Mouse (Mus musculus) forebrain, embryonic 13.5 days (tissue): ENCODE data around the gene Ndufs3. TPM values are rescaled to one million over a fixed set of nuclear protein-coding genes. Genes with fewer than 3 reads are reported as not detected.
A peak's percentile ranks its signal among the peaks of the same experiment; 100 is the strongest.

Experiments used
- ATAC-seq: fragments of 200-750 bp; cut with Nextera tagmentation; 2 replicates; pipeline ENCODE4 v1.8.0; 2017
- H3K27ac ChIP-seq: fragments of 300-500 bp; sonication (generic); 2 replicates; pipeline ENCODE4 v1.5.1; 2015; ENCODE audit warnings: inconsistent platforms, mild to moderate bottlenecking, moderate library complexity
- H3K27me3 ChIP-seq: fragments of 300-500 bp; sonication (generic); 2 replicates; pipeline ENCODE4 v1.6.1; 2015; ENCODE audit warnings: mild to moderate bottlenecking, inconsistent platforms
- H3K36me3 ChIP-seq: fragments of 300-500 bp; sonication (generic); 2 replicates; pipeline ENCODE4 v1.6.1; 2015; ENCODE audit warnings: mild to moderate bottlenecking, inconsistent platforms; ENCODE audit not compliant: poor library complexity, severe bottlenecking
- H3K4me1 ChIP-seq: fragments of 300-500 bp; sonication (generic); 2 replicates; pipeline ENCODE4 v1.6.1; 2015; ENCODE audit warnings: inconsistent platforms
- H3K4me2 ChIP-seq: fragments of 300-500 bp; sonication (generic); 2 replicates; pipeline ENCODE4 v1.6.1; 2015; ENCODE audit warnings: inconsistent platforms, mild to moderate bottlenecking, moderate library complexity
- H3K4me3 ChIP-seq: fragments of 300-500 bp; sonication (generic); 2 replicates; pipeline ENCODE4 v1.5.1; 2015; ENCODE audit warnings: mild to moderate bottlenecking, inconsistent platforms
- H3K9ac ChIP-seq: fragments of 300-500 bp; sonication (generic); 2 replicates; pipeline ENCODE4 v1.6.1; 2015; ENCODE audit warnings: mild to moderate bottlenecking, inconsistent platforms
- H3K9me3 ChIP-seq: fragments of 300-500 bp; sonication (generic); replicated peaks from 2 replicates; pipeline ENCODE4 v1.6.1; 2016; ENCODE audit warnings: inconsistent platforms
- WGBS: fragments of 180-500 bp; shearing (Covaris S2); methylation state at CpG from one replicate; pipeline ENCODE4 v1.1.7; 2015; 5-methylcytosine and 5-hydroxymethylcytosine counted together
- polyA plus RNA-seq: library from polyadenylated mRNA; unstranded; fragments of >200 nt; fragmentation: Nextera tagmentation; extraction: Ambion mirVana; gene quantifications from 2 replicates; pipeline ENCODE4 v1.2.1, GENCODE M21; 2015

Gene Ndufs3
- polyA plus RNA-seq, 1 experiment from 2014 or later: 219 TPM

DNA sequence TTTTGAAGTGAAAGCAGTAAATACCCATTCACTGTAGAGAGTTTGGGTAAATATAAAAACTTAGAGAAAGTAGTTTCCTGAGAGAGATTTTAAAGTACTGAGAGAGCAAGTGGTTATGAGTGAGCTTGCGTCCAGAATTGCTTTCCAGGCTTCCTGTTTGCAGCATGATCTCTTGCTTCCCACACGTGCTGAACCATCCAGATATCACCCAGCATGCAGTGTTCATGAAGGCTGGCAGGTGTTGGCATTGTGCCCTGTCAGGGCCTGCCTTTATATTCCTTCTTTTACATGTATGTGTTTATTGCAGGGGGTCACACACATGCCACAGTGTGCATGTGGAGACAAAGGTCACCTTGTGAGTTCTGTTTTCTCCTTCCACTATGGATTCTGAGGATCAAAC lies 29.4 kb downstream of the Ndufs3 start:
- no peak overlapping the region for H3K4me2 ChIP-seq
- no peaks in the 10 kb centered on the region for H3K27me3 ChIP-seq
- no peak overlapping the region for H3K9ac ChIP-seq
- H3K36me3 ChIP-seq: peaks cover 5% of the 10 kb centered on the region; the same call in 1 of the 2 replicates
- H3K4me3 ChIP-seq: no peak overlapping the region
- H3K4me1 ChIP-seq: peaks cover 12% of the 10 kb centered on the region; the same call in 1 of the 2 replicates
- H3K27ac ChIP-seq: no peak overlapping the region
- WGBS: 84% methylated on average over 2 of the region's 2 CpGs
- ATAC-seq: no peak
- no peaks in the 10 kb centered on the region for H3K9me3 ChIP-seq

DNA sequence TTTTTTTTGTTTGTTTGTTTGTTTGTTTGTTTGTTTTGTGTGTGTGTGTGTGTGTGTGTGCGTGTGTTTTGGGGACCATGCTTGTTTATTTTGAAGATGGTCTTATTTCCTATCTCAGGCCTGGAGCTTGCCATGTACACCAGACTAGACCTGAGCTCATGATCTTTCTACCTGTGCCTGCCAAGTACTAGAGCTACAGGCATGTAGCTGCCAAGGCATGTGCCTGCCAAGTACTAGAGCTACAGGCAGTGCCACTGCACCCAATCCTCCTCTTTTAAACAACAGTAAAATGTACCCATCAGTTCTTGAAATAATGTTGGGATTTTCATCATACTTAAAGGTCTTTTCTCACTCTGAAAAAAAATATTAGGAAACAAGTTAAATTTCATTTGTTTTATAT lies 30.6 kb downstream of the Ndufs3 start:
- Histone ChIP-seq H3K9me3 (no peaks in the 10 kb centered on the region), H3K4me3 (no peak overlapping the region), H3K36me3 (peaks cover 8% of the 10 kb centered on the region; the same call in 1 of the 2 replicates), H3K4me1 (peaks cover under 1% of the 10 kb centered on the region; the same call in 1 of the 2 replicates), H3K27me3 (no peaks in the 10 kb centered on the region), H3K4me2 (no peak overlapping the region), H3K9ac (no peak overlapping the region), H3K27ac (no peak overlapping the region)
- no peak for ATAC-seq
- WGBS: 67% methylated on average over 1 of the region's 1 CpGs

DNA sequence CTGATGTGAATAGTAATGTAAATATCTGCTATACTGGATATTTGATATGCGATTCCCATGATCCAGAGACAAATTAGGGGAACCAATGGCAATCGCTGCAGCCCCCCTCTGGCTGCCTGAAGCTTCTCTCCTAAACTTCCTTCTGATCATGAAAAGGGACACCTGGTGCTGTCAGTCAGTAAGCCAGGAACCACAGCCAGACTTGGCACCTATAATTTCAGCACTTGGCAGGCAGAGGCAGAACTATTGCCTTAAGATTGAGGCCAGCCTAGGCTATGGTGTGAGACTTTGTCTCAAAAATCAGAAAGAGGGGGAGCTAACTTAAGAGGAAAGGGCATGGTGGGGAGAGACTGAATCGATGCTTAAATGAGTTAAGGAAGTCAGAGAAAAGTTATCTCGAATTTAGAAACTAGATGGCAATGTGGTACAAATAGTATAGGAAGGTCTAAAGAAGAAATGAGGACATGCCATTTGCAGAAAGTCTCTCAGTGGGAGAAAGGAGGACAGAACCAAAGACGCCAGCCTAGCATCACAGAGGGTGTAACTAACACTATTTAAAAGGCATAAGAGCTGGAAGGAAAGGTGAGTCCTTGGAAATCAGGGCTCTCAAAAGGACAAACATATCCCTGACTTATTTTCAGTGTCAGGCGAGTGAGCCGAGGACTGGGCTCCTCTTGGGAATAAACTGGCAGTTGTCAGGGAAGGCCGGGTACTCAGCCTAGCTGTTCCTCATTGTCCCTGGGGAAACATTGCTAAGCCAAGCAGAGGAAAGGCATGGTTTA lies 33.3 kb downstream of the Ndufs3 start:
- H3K9ac ChIP-seq: no peak overlapping the region
- no peaks in the 10 kb centered on the region for H3K9me3 ChIP-seq
- H3K4me1 ChIP-seq: no peaks in the 10 kb centered on the region
- H3K27ac ChIP-seq: no peak overlapping the region
- 76% methylated on average over 8 of the region's 8 CpGs for WGBS
- H3K4me2 ChIP-seq: no peak overlapping the region
- no peak overlapping the region for H3K4me3 ChIP-seq
- ATAC-seq: no peak
- H3K27me3 ChIP-seq: no peaks in the 10 kb centered on the region
- H3K36me3 ChIP-seq: peaks cover 28% of the 10 kb centered on the region

DNA sequence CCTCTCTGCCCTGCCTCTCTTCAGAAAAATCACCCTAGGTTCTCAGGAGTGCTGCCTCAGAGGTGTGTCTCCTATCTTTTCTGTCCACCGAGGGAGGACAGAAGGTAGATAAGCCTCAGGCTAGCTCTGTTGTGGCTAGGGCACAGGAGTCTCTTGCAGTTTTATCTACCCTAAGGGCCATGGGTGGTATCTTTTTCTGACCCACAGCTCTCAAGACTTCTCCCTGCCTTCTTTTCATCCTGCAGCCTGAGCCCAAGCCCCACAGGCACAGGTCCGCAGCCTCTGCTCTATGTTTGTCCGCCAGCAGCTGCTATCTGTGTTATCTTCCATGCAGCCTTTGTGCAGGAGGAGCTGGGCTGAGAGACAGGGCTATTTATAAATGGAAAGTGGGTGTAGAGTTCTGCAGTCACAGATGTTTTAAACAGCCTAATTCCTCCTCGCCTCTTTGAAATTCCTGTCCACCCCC lies 34.5 kb downstream of the Ndufs3 start:
- 62% methylated on average over 4 of the region's 4 CpGs for WGBS
- no peaks in the 10 kb centered on the region for H3K4me1 ChIP-seq
- H3K4me3 ChIP-seq: no peak overlapping the region
- H3K9me3 ChIP-seq: no peaks in the 10 kb centered on the region
- H3K27ac ChIP-seq: peak overlapping the region; percentile 57; the same call in 1 of the 2 replicates
- H3K9ac ChIP-seq: no peak overlapping the region
- no peaks in the 10 kb centered on the region for H3K27me3 ChIP-seq
- H3K4me2 ChIP-seq: no peak overlapping the region
- H3K36me3 ChIP-seq: peaks cover 37% of the 10 kb centered on the region
- no peak for ATAC-seq

DNA sequence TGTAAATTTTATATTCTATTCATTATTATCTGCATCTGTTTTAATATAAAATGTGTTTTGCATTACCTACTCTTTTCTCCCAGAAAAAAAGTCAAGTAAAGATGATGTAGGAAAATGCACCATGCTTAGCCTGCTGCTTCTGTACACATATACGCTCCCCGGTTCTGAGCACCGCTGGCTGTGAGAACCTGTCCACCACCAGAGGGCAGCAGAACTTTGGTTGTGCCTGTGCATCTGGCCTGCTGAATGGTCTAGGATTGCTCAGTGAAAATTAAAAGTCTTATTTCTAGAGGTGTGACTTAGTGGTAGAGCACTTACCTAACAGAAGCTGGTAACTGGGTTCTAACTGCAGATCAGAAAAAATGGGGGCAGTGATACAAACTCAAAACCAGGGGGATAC lies 38.1 kb downstream of the Ndufs3 start:
- Histone ChIP-seq H3K36me3 (peaks cover 68% of the 10 kb centered on the region), H3K4me2 (no peak overlapping the region), H3K4me3 (no peak overlapping the region), H3K9me3 (no peaks in the 10 kb centered on the region), H3K4me1 (no peaks in the 10 kb centered on the region), H3K27ac (no peak overlapping the region), H3K27me3 (no peaks in the 10 kb centered on the region), H3K9ac (no peak overlapping the region)
- WGBS: 18% methylated on average over 3 of the region's 3 CpGs
- peak; percentile 92 for ATAC-seq

DNA sequence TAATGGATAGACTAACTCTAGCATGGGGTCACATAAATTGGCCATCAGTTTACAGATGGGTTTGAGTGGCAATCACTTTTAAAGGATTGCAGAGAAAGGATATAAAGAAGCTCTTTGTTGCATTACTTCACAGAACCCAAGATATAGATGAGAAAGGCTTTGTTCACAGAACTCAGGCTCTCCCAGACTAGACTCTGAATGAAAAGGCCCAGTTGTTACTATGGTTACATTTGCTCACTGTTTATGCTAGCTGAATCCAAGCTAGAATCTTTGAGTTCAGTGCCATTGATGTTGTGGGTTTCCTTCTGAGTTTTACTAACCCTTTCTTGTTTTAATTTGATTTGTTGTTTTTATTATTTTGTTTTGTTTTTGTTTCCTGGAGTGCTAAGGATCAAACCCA lies 40.4 kb downstream of the Ndufs3 start:
- no peak overlapping the region for H3K4me3 ChIP-seq
- no peaks in the 10 kb centered on the region for H3K4me1 ChIP-seq
- peaks cover 88% of the 10 kb centered on the region for H3K36me3 ChIP-seq
- no peak for ATAC-seq
- no peaks in the 10 kb centered on the region for H3K27me3 ChIP-seq
- no peak overlapping the region for H3K9ac ChIP-seq
- no peaks in the 10 kb centered on the region for H3K9me3 ChIP-seq
- H3K4me2 ChIP-seq: no peak overlapping the region
- H3K27ac ChIP-seq: no peak overlapping the region

DNA sequence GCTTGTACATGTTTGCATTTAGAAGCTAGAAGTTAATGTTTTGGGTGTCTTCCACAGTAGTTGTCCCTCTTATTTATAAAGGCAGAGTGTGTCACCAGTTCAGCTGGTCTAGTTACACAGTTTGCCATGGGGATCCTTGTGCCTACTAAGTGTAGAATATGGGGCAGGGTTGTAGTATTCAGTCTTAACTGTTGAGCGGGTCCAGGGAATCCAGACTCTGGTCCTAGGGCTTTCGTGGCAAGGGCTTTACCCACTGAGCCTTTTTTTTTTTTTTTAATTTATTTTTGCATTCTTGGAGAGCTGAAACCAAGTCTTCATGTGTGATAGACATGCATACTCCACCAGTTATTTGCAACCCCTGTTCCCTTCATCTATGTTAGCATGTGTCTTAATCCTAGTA lies 43.1 kb downstream of the Ndufs3 start:
- no peak for ATAC-seq
- H3K9ac ChIP-seq: no peak overlapping the region
- no peak overlapping the region for H3K4me3 ChIP-seq
- no peaks in the 10 kb centered on the region for H3K9me3 ChIP-seq
- H3K36me3 ChIP-seq: peaks cover 91% of the 10 kb centered on the region
- 97% methylated on average over 2 of the region's 2 CpGs for WGBS
- H3K27me3 ChIP-seq: no peaks in the 10 kb centered on the region
- no peak overlapping the region for H3K4me2 ChIP-seq
- no peaks in the 10 kb centered on the region for H3K4me1 ChIP-seq
- H3K27ac ChIP-seq: no peak overlapping the region

DNA sequence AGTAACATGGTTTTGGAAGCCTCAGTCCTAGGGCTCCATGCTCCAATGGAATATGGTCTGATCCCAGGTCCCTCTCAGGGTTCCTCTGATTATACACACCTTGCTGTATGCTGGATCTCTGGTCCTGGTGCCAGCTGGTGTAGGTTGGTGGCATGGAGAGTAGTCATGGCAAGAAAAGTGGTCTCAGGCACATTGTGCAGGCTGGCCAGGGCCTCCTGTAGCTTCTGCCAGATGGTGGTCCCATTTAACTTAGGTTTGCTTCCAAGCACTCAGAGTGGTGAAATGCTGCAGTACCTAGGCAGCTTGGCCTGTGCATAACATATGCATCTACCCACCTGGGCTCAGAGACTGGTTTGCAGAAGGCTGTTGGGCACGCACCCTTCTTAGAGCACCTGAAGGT lies 54.2 kb downstream of the Ndufs3 start:
- no peak overlapping the region for H3K27ac ChIP-seq
- H3K4me2 ChIP-seq: no peak overlapping the region
- H3K4me1 ChIP-seq: peaks cover 25% of the 10 kb centered on the region
- H3K9ac ChIP-seq: no peak overlapping the region
- no peaks in the 10 kb centered on the region for H3K27me3 ChIP-seq
- H3K4me3 ChIP-seq: no peak overlapping the region
- no peaks in the 10 kb centered on the region for H3K9me3 ChIP-seq
- no peak for ATAC-seq
- H3K36me3 ChIP-seq: peaks cover 53% of the 10 kb centered on the region
- WGBS: 100% methylated on average over 1 of the region's 1 CpGs

DNA sequence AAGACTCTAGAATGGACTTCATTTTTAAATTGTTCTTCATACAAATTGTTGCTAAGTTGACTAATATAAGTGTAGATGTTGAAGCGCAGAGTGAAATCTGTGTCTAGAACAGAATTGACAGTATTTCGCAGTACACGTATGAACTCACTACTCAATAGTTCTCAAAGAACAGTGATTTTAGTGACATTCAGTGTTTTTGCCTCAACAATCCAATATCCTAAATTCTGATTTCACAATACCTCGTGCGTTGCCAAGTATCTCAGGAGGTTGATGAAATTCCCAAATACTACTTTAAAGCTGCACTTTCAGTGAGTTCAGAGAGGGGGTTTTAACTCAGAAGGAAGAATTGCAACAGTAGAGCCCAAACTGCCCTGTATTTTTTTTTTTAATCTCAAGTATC lies 56.3 kb downstream of the Ndufs3 start:
- ATAC-seq: no peak

DNA sequence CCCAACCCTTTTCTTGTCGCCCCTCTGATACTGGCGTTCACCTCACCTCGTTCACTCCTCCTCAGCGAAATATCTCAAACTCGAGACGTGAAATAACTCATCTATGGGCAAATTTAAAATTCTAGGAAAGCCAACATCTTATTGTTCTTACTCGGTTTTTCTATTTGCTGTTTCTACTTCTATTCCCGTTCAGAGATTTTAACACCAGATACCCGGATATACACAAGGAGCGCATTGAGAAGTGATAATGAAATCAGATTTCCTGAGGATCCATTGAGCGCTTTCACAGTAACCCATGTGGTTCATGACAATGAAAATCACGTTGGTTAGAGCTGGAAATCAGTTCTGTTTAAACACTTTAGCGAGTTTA lies 57.0 kb downstream of the Ndufs3 start:
- Histone ChIP-seq H3K9me3 (no peaks in the 10 kb centered on the region), H3K4me2 (peak overlapping the region; percentile 66), H3K36me3 (peaks cover 29% of the 10 kb centered on the region), H3K9ac (peak overlapping the region; percentile 89), H3K27ac (peak overlapping the region; percentile 87), H3K4me1 (peaks cover 25% of the 10 kb centered on the region), H3K4me3 (peak overlapping the region; percentile 83), H3K27me3 (no peaks in the 10 kb centered on the region)
- under 1% methylated on average over 13 of the region's 13 CpGs for WGBS
- ATAC-seq: no peak

More for the DNA sequence above, 56.3 kb downstream of the Ndufs3 start:
- Histone ChIP-seq H3K9ac (0 out of 2 replicates have a peak overlapping the region, but pooled peaks have one; percentile 89), H3K4me2 (peak overlapping the region; percentile 66), H3K4me3 (peak overlapping the region; percentile 83), H3K4me1 (peaks cover 25% of the 10 kb centered on the region), H3K36me3 (peaks cover 36% of the 10 kb centered on the region), H3K27me3 (no peaks in the 10 kb centered on the region), H3K9me3 (no peaks in the 10 kb centered on the region), H3K27ac (no peak overlapping the region)
- 90% methylated on average over 5 of the region's 5 CpGs for WGBS

DNA sequence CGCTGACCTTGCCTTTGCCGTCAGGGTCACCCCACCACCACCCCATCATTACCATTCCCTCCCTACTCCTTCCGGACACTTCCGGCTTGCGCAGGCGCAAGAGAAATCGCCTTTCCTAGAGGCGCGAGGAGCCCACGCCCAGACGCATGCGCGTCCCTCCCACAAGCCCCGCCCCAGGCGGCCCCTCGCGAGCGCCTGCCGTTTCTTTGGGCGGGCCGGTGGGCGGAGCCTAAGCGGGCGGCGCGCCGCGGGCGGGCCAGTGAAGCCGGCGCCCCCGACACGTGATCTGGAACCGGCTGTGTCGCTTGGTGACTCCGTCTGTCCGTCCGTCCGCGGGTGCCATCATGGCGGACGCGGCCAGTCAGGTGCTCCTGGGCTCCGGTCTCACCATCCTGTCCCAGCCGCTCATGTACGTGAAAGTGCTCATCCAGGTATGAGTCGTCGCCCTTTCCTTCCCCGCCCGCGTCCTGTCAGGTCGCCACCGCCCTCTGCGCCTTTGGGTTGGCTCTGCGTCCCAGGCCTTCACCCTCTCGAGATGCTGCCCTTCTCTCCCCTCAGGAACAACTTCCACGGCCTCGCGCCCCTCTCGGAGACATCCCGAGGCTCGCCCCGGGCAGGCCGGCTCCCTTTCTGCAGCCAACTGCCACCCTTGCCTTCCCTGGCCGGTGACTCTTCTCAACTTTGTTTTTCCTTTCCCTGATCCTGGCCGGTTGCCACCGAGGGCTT lies 57.5 kb downstream of the Ndufs3 start, which contains the start of gene Mtch2:
Mtch2 (plus strand) TSS at position 201 of the 726 bp plus-strand sequence.
- peak within 1 kb of the TSS; percentile 89 for H3K9ac ChIP-seq
- no peaks in the 10 kb centered on the region for H3K27me3 ChIP-seq
- H3K4me3 ChIP-seq: peak within 1 kb of the TSS; percentile 83
- H3K36me3 ChIP-seq: peaks cover 24% of the 10 kb centered on the region
- peak within 1 kb of the TSS; percentile 87 for H3K27ac ChIP-seq
- peak; percentile 96 for ATAC-seq
- H3K4me2 ChIP-seq: peak within 1 kb of the TSS; percentile 66
- WGBS: under 1% methylated on average over 57 of the region's 67 CpGs
- H3K9me3 ChIP-seq: no peaks in the 10 kb centered on the region
- peaks cover 25% of the 10 kb centered on the region for H3K4me1 ChIP-seq

DNA sequence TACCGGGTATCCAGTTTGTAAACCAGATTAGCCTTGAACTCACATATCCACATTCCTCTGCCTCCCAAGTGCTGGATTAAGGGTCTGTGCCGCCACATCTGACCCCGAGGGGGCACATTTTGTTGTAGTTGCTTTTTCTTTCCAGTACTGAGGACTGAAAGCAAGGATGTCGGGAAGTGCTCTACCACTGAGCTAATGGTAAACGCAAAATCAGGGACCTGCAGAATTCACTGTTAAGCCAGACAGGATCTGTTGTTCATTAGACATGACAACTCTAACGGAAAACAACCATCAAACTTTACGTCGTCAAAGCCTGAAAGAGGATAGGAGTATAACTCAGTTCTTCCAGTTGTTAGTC lies 58.1 kb downstream of the Ndufs3 start:
- H3K9me3 ChIP-seq: no peaks in the 10 kb centered on the region
- peak overlapping the region; percentile 66 for H3K4me2 ChIP-seq
- WGBS: 2% methylated on average over 8 of the region's 8 CpGs
- no peaks in the 10 kb centered on the region for H3K27me3 ChIP-seq
- H3K36me3 ChIP-seq: peaks cover 19% of the 10 kb centered on the region
- peak overlapping the region; percentile 89 for H3K9ac ChIP-seq
- peak overlapping the region; percentile 59 for H3K27ac ChIP-seq
- H3K4me3 ChIP-seq: peak overlapping the region; percentile 83
- peak; percentile 54; the same call in 1 of the 2 replicates for ATAC-seq
- H3K4me1 ChIP-seq: peaks cover 25% of the 10 kb centered on the region
